Mouse (Mus musculus): ENCODE data around the gene Oas1a.
"Not testable (repeated sequence)": the region's sequence is repeated elsewhere in the genome, so short reads cannot be mapped to it uniquely, and the experiment has no call there.

GRCm38 (mm10) chr5:120877407-120877806 lies 29.9 kb downstream of the Oas1a start:
- TF ChIP-seq POLR2A (IDR thresholded peaks at IDR 0.05; ENCODE audit: control insufficient read depth, extremely low read depth, insufficient read depth, low read length, poor library complexity); CTCF (IDR thresholded peaks at IDR 0.05; ENCODE audit: borderline replicate concordance, control insufficient read depth, extremely low read depth, insufficient read depth, low read length, poor library complexity): not testable (repeated sequence)
